Mouse (Mus musculus) right cerebral cortex, postnatal 36 days (tissue): ENCODE data around the gene Zfp771.

Experiments
- DNase-seq, 2 experiments: peaks; one replicate each; pipeline ENCODE4 v3.0.0; 2022; ENCODE audit warnings: low spot score in 2 of 2, mixed read lengths in 1 of 2

The Zfp771 gene

GRCm38 (mm10) chr7:127253341-127253740 is 9.3 kb downstream of the Zfp771 start:
- DNase-seq, result no peak

GRCm38 (mm10) chr7:127253821-127254769 is 10.0 kb downstream of the Zfp771 start:
- DNase-seq, result peak; percentile 92 to 94

GRCm38 (mm10) chr7:127255008-127255407 is 10.9 kb downstream of the Zfp771 start:
- no peak for DNase-seq

- no peak for DNase-seq
Measured at GRCm38 (mm10) chr7:127255965-127256364, 11.9 kb downstream of the Zfp771 start.

- DNase-seq, result no peak
Measured at GRCm38 (mm10) chr7:127256518-127256917, 12.4 kb downstream of the Zfp771 start.

GRCm38 (mm10) chr7:127259186-127259905 is 15.3 kb downstream of the Zfp771 start:
- no peak for DNase-seq

GRCm38 (mm10) chr7:127260309-127261111 is 16.4 kb downstream of the Zfp771 start, which contains the start of gene Dctpp1:
Gene Dctpp1, minus strand, starts transcription at chr7:127260709.
- peak; percentile 98 to 99 for DNase-seq

GRCm38 (mm10) chr7:127262218-127262961 is 18.3 kb downstream of the Zfp771 start:
- DNase-seq, result no peak

GRCm38 (mm10) chr7:127263526-127263925 is 19.5 kb downstream of the Zfp771 start:
- DNase-seq, result no peak

- DNase-seq, result no peak
Measured at GRCm38 (mm10) chr7:127270256-127270655, 26.2 kb downstream of the Zfp771 start.

GRCm38 (mm10) chr7:127270666-127271065 is 26.6 kb downstream of the Zfp771 start:
- DNase-seq, result no peak

GRCm38 (mm10) chr7:127271093-127271492 is 27.0 kb downstream of the Zfp771 start:
- no peak for DNase-seq

GRCm38 (mm10) chr7:127272566-127272965 is 28.5 kb downstream of the Zfp771 start:
- no peak for DNase-seq

- DNase-seq, result no peak
Measured at GRCm38 (mm10) chr7:127273118-127273923, 29.2 kb downstream of the Zfp771 start.

GRCm38 (mm10) chr7:127273925-127274789 is 30.1 kb downstream of the Zfp771 start, which contains the start of gene Sephs2:
Gene Sephs2, minus strand, starts transcription at chr7:127274055.
- peak; percentile 93 to 94 for DNase-seq

- no peak for DNase-seq
Measured at GRCm38 (mm10) chr7:127276519-127276961, 32.5 kb downstream of the Zfp771 start.

- DNase-seq, result no peak
Measured at GRCm38 (mm10) chr7:127278311-127278710, 34.2 kb downstream of the Zfp771 start.

- no peak for DNase-seq
Measured at GRCm38 (mm10) chr7:127280092-127280491, 36.0 kb downstream of the Zfp771 start.

GRCm38 (mm10) chr7:127281114-127281513 is 37.0 kb downstream of the Zfp771 start:
- no peak for DNase-seq
